Mouse (Mus musculus) yolk sac, embryonic 10.5 days (tissue): ENCODE measurements around the gene Scn4b.

Experiments
- DNase-seq: peaks from one replicate; pipeline ENCODE4 v3.0.0-alpha.2; 2017; ENCODE audit warnings: low spot score

Gene Scn4b

GRCm38 (mm10) chr9:45189661-45190174 is 51.5 kb downstream of the Scn4b start:
- no peak for DNase-seq

DNA sequence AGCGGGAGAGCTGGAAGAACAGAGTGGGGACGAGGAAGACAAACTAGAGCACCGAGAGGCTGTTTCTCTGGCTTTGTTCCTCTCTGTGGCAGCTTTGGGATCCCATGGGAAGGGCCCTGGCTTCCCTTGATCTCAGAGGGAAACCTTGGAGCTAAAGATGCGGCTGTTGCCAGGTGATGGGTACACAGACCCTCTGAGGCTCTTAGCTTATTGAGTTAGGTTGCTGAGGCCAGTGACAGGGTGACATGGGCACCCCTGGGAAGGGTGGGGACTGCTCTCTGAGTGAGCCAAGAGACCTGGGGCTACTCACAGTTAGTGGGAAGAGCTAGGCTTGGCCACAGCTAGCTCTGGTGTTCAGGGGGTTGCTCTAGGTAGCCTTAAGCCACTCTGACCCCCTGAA is 57.3 kb downstream of the Scn4b start:
- no peak for DNase-seq

DNA sequence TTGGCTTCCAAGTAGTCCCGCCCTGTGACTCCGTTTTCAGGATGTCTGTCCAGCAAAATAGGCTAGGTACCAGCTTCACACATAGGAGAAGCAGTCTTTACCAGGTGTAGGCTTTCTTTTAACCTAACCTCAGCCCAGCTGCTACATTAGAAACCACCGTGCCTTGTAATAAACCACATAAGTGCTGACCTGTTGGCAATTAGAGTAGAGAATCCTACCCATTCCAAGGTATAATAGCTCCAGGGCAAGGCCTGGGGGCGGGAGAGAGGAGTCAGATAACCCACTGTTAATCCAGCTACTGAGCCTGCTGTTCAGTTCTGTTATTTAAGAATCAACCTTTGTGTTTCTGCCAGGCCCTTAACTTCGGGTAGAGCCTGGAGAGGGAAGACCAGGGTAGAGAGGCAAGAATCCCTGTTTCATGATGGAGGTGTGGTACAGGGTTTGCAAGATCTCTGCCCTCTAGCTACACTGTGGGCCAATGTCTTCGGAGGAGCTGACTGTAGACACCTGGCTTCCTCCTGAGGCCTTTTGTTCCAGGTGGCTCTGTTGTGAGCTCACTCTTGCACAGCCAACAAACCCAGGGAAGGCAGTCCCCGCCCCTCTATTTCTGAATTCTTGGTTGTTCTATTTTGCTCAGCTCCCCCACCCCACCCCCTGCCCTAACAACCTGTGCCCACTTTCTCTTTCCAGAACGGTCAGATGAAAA is 58.1 kb downstream of the Scn4b start:
- DNase-seq = no peak

DNA sequence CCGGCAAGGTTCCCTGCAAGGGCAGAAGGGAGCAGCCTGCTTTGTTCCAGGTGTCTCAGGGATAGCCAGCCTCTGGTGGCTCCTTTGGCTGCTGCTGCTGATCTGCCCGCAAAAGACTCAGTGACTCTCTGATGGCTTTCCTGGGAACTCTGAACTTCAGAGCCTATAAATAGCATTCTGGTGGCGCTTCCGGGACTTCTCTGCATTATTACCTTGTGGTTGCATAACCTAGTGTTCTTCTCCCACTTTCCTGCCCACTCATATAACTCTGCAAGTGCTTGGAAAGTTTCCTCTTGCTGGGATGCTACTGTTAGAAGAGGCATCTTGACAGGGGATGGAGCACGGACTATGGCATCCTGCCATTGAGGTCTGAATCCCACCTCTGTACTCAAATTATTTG is 59.4 kb downstream of the Scn4b start:
- DNase-seq = no peak

DNA sequence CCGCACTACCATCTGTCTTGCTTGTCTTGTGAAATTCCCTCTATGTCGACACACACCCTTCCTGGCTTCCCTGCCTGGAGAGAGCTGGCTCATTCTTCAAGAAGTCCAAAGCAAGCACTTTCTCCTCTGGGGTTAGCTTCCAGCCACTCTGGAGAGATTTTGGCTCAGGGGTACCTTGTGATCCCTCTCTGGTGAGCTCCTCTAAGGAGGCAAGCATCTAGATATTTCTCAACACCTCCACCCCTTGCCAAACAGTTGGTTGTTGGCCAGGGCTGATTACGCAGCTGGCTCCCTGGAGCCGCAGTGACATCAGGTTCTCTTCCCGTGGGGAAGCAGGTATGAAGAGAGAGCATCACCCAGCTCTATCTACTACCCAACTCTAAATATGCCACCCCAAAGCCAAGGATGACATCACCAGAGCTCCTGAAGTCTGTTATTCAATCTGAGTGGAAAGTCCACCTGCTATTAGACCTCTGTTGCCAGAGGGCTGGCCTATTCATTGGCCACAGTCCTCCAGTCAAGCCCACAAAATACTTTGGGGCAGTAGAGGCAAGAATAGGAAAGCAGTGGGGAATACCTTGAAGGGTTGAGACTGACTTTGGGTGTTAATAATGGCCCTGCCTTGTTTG is 63.2 kb downstream of the Scn4b start:
- DNase-seq = peak; percentile 9

- peak; percentile 9 for DNase-seq
These were observed 64.0 kb downstream of the Scn4b start for GRCm38 (mm10) chr9:45202021-45202798.
